Mouse (Mus musculus): ENCODE measurements around the gene Mrps18b. TPM values are rescaled to one million over a fixed set of nuclear protein-coding genes. Genes with fewer than 3 reads are reported as not detected.
"Not testable (repeated sequence)": the region's sequence is repeated elsewhere in the genome, so short reads cannot be mapped to it uniquely, and the experiment has no call there.

Mrps18b gene
- polyA plus RNA-seq, 1 experiment, result 69.7 TPM

- no peaks in the 10 kb centered on the region for H3K27me3 ChIP-seq (ENCODE audit: control insufficient read depth, insufficient read depth, low read length)
- 90% methylated on average over 1 of the region's 1 CpGs for WGBS
- no peak overlapping the region for H3K4me3 ChIP-seq (ENCODE audit: control insufficient read depth, insufficient read depth, low read length)
- no peaks in the 10 kb centered on the region for H3K4me1 ChIP-seq (replicated peaks; ENCODE audit: control insufficient read depth, insufficient read depth, low read length)
- no peak for DNase-seq
- TF ChIP-seq CTCF (IDR thresholded peaks at IDR 0.05; ENCODE audit: borderline replicate concordance, control insufficient read depth, extremely low read depth, insufficient read depth, low read length, poor library complexity) (no peak), POLR2A (IDR thresholded peaks at IDR 0.05; ENCODE audit: control insufficient read depth, extremely low read depth, insufficient read depth, low read length, poor library complexity) (no peak)
- no peak overlapping the region for H3K27ac ChIP-seq (ENCODE audit: control insufficient read depth, insufficient read depth, low read length)
- H3K36me3 ChIP-seq (ENCODE audit: control insufficient read depth, insufficient read depth, low read length), result no peaks in the 10 kb centered on the region
These were observed 23.8 kb upstream of the Mrps18b start for GRCm38 (mm10) chr17:35939941-35940340.

GRCm38 (mm10) chr17:35939108-35939507 lies 22.9 kb upstream of the Mrps18b start:
- no peak for DNase-seq
- Histone ChIP-seq H3K27ac (ENCODE audit: control insufficient read depth, insufficient read depth, low read length) (no peak overlapping the region), H3K27me3 (ENCODE audit: control insufficient read depth, insufficient read depth, low read length) (no peaks in the 10 kb centered on the region), H3K36me3 (ENCODE audit: control insufficient read depth, insufficient read depth, low read length) (no peaks in the 10 kb centered on the region), H3K4me1 (replicated peaks; ENCODE audit: control insufficient read depth, insufficient read depth, low read length) (no peaks in the 10 kb centered on the region), H3K4me3 (ENCODE audit: control insufficient read depth, insufficient read depth, low read length) (no peak overlapping the region)
- WGBS, result 91% methylated on average over 2 of the region's 2 CpGs
- TF ChIP-seq POLR2A (IDR thresholded peaks at IDR 0.05; ENCODE audit: control insufficient read depth, extremely low read depth, insufficient read depth, low read length, poor library complexity) (no peak), CTCF (IDR thresholded peaks at IDR 0.05; ENCODE audit: borderline replicate concordance, control insufficient read depth, extremely low read depth, insufficient read depth, low read length, poor library complexity) (no peak)

GRCm38 (mm10) chr17:35937700-35938348 lies 21.6 kb upstream of the Mrps18b start:
- 50% methylated on average over 2 of the region's 2 CpGs for WGBS

DNA sequence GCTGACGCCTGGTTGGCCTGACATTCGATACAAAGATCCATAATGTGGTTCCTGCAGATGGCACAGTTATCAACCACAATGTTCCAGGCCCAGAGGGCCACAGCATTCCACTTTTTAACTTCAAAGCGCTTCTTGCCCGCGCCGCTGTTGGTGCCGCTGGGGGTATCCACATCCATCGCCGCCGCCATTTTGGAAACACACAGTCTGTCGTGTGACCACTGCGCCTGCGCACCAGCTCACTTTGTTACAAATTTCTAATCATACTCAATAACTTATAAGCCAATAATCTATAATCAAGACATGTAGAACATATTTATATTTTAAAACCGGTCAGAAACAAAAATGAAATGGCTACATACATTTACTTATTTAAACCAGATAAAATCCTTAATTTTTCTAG lies 19.6 kb upstream of the Mrps18b start:
- not testable (repeated sequence) for DNase-seq; H3K4me3 ChIP-seq (ENCODE audit: control insufficient read depth, insufficient read depth, low read length); H3K27me3 ChIP-seq (ENCODE audit: control insufficient read depth, insufficient read depth, low read length); H3K27ac ChIP-seq (ENCODE audit: control insufficient read depth, insufficient read depth, low read length); H3K36me3 ChIP-seq (ENCODE audit: control insufficient read depth, insufficient read depth, low read length); H3K4me1 ChIP-seq (replicated peaks; ENCODE audit: control insufficient read depth, insufficient read depth, low read length)
- 91% methylated on average over 14 of the region's 14 CpGs for WGBS

More at GRCm38 (mm10) chr17:35937700-35938348, 21.6 kb upstream of the Mrps18b start:
- Histone ChIP-seq H3K27ac (ENCODE audit: control insufficient read depth, insufficient read depth, low read length) (no peak overlapping the region), H3K36me3 (ENCODE audit: control insufficient read depth, insufficient read depth, low read length) (no peaks in the 10 kb centered on the region), H3K4me1 (replicated peaks; ENCODE audit: control insufficient read depth, insufficient read depth, low read length) (no peaks in the 10 kb centered on the region), H3K4me3 (ENCODE audit: control insufficient read depth, insufficient read depth, low read length) (no peak overlapping the region), H3K27me3 (ENCODE audit: control insufficient read depth, insufficient read depth, low read length) (no peaks in the 10 kb centered on the region)
- TF ChIP-seq POLR2A (IDR thresholded peaks at IDR 0.05; ENCODE audit: control insufficient read depth, extremely low read depth, insufficient read depth, low read length, poor library complexity) (no peak), CTCF (IDR thresholded peaks at IDR 0.05; ENCODE audit: borderline replicate concordance, control insufficient read depth, extremely low read depth, insufficient read depth, low read length, poor library complexity) (peak; percentile 36; the same call in 1 of the 2 replicates)
- DNase-seq, result peak; percentile 57

DNA sequence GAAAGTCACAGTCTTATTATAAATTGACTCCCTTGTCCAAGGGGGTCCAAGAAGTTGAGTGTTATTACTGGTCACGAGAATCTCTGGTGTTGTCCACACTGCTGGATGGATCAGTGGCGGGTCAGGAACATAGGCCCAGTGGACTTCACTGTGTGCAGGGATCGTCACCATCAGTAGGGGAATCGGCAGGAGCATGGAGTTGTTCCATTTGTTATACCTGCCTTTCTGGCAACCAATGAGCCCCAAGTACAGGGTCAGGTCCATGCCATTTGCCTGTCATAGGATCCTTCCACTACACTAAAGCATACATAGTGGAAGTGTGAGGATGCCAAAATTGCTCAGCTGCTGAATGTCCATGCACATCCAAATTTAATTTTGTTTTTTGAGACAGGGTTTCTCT lies 16.4 kb upstream of the Mrps18b start:
- no peak for TF ChIP-seq POLR2A (IDR thresholded peaks at IDR 0.05; ENCODE audit: control insufficient read depth, extremely low read depth, insufficient read depth, low read length, poor library complexity)
- no peak for TF ChIP-seq CTCF (IDR thresholded peaks at IDR 0.05; ENCODE audit: borderline replicate concordance, control insufficient read depth, extremely low read depth, insufficient read depth, low read length, poor library complexity)
- no peaks in the 10 kb centered on the region for H3K4me1 ChIP-seq (replicated peaks; ENCODE audit: control insufficient read depth, insufficient read depth, low read length)
- no peak overlapping the region for H3K4me3 ChIP-seq (ENCODE audit: control insufficient read depth, insufficient read depth, low read length)
- no peak overlapping the region for H3K27ac ChIP-seq (ENCODE audit: control insufficient read depth, insufficient read depth, low read length)
- DNase-seq, result no peak
- H3K27me3 ChIP-seq (ENCODE audit: control insufficient read depth, insufficient read depth, low read length), result no peaks in the 10 kb centered on the region
- peaks cover 36% of the 10 kb centered on the region for H3K36me3 ChIP-seq (ENCODE audit: control insufficient read depth, insufficient read depth, low read length)
- 97% methylated on average over 4 of the region's 4 CpGs for WGBS

DNA sequence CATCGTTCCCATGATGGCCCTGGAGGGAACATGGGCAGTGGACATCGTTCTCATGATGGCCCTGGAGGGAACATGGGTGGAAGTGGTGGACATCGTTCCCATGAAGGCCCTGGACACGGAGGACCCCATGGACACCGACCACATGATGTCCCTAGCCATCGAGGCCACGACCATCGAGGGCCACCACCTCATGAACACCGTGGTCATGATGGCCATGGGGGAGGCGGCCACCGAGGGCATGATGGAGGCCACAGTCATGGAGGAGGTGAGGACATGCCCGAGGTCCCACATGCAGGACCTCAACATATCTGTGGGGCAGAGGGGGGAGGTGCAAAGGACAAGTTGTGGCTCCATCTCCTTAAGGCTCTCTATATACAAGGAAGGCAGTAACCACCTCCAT lies 14.4 kb upstream of the Mrps18b start:
- Histone ChIP-seq H3K27ac (ENCODE audit: control insufficient read depth, insufficient read depth, low read length) (no peak overlapping the region), H3K4me3 (ENCODE audit: control insufficient read depth, insufficient read depth, low read length) (no peak overlapping the region), H3K27me3 (ENCODE audit: control insufficient read depth, insufficient read depth, low read length) (no peaks in the 10 kb centered on the region), H3K4me1 (replicated peaks; ENCODE audit: control insufficient read depth, insufficient read depth, low read length) (no peaks in the 10 kb centered on the region), H3K36me3 (ENCODE audit: control insufficient read depth, insufficient read depth, low read length) (peaks cover 55% of the 10 kb centered on the region)
- no peak for TF ChIP-seq CTCF (IDR thresholded peaks at IDR 0.05; ENCODE audit: borderline replicate concordance, control insufficient read depth, extremely low read depth, insufficient read depth, low read length, poor library complexity)
- TF ChIP-seq POLR2A (IDR thresholded peaks at IDR 0.05; ENCODE audit: control insufficient read depth, extremely low read depth, insufficient read depth, low read length, poor library complexity), result no peak
- DNase-seq, result no peak
- 97% methylated on average over 12 of the region's 12 CpGs for WGBS

- no peaks in the 10 kb centered on the region for H3K4me1 ChIP-seq (replicated peaks; ENCODE audit: control insufficient read depth, insufficient read depth, low read length)
- no peak overlapping the region for H3K4me3 ChIP-seq (ENCODE audit: control insufficient read depth, insufficient read depth, low read length)
- H3K27me3 ChIP-seq (ENCODE audit: control insufficient read depth, insufficient read depth, low read length), result no peaks in the 10 kb centered on the region
- no peak overlapping the region for H3K27ac ChIP-seq (ENCODE audit: control insufficient read depth, insufficient read depth, low read length)
- no peak for DNase-seq
- TF ChIP-seq CTCF (IDR thresholded peaks at IDR 0.05; ENCODE audit: borderline replicate concordance, control insufficient read depth, extremely low read depth, insufficient read depth, low read length, poor library complexity), result no peak
- no peak for TF ChIP-seq POLR2A (IDR thresholded peaks at IDR 0.05; ENCODE audit: control insufficient read depth, extremely low read depth, insufficient read depth, low read length, poor library complexity)
- peaks cover 66% of the 10 kb centered on the region for H3K36me3 ChIP-seq (ENCODE audit: control insufficient read depth, insufficient read depth, low read length)
- WGBS, result 100% methylated on average over 2 of the region's 2 CpGs
These were observed 13.3 kb upstream of the Mrps18b start for GRCm38 (mm10) chr17:35929534-35929933.
